Comparison of ENCODE assay signal across 10 mouse cellular contexts in genomic region chr1:180406336-180407035, GRCm38 (mm10).
DNase-seq lines count a peak whose midpoint lies in the region; ATAC-seq and TF ChIP-seq lines count a peak whose summit lies in the region.
"Had no signal": no experiment of that assay in that cellular context is flagged by ENCODE, and none has a peak within 500 bp of the region (broad histone marks: within the 10 kb centered on the region; RNA-seq: fewer than 3 reads in every experiment).

No protein-coding gene starts in this region.

- peaks cover 10% of the 10 kb centered on the region; the same call in 1 of the 2 replicates for H3K36me3 ChIP-seq in heart, adult 2 months (ENCODE audit: control insufficient read depth, insufficient read depth, low read length)
- H3K36me3 ChIP-seq in heart, postnatal 0 days (replicated peaks; ENCODE audit: control insufficient read depth, insufficient read depth, low read length), result no peaks in the 10 kb centered on the region
- no peaks in the 10 kb centered on the region for H3K36me3 ChIP-seq in intestine, embryonic 16.5 days (ENCODE audit: control insufficient read depth, insufficient read depth, low read length)
- H3K36me3 ChIP-seq: neural tube, embryonic 12.5 days had no signal

- 42% methylated on average over 11 of the region's 11 CpGs for WGBS in heart, adult 2 months
- WGBS in heart, postnatal 0 days, result 58% methylated on average over 11 of the region's 11 CpGs
- 79% methylated on average over 11 of the region's 11 CpGs for WGBS in intestine, embryonic 16.5 days

- ATAC-seq in heart, postnatal 0 days (ENCODE audit: insufficient read depth, low read depth), result no peak
- ATAC-seq in activated CD4-positive, CD25-positive, alpha-beta regulatory T cell, adult 4 months, result no peak
- ATAC-seq in intestine, embryonic 16.5 days, result no peak

- H3K9ac ChIP-seq in heart, adult 2 months (ENCODE audit: low read depth, low read length), result peak overlapping the region; percentile 66
- no peak overlapping the region for H3K9ac ChIP-seq in heart, postnatal 0 days (replicated peaks; ENCODE audit: low read depth, low read length)
- no peak overlapping the region for H3K9ac ChIP-seq in intestine, embryonic 16.5 days (ENCODE audit: low read depth, low read length)
- H3K9ac ChIP-seq: neural tube, embryonic 12.5 days had no signal

- H3K27ac ChIP-seq in heart, adult 2 months, result peak overlapping the region; percentile 96
- H3K27ac ChIP-seq in layer of hippocampus, adult 2 months, result peak overlapping the region; percentile 71
- H3K27ac ChIP-seq in bone marrow macrophage, adult 2 months (ENCODE audit: insufficient read depth, low read depth, low read length), result peak overlapping the region; percentile 54
- H3K27ac ChIP-seq in heart, postnatal 0 days (ENCODE audit: low read depth), result peak overlapping the region; percentile 92
- no peak overlapping the region for H3K27ac ChIP-seq in intestine, embryonic 16.5 days (ENCODE audit: low read length)
- H3K27ac ChIP-seq: neural tube, embryonic 12.5 days had no signal

- H3K4me2 ChIP-seq in heart, postnatal 0 days (ENCODE audit: low read depth, low read length), result no peak overlapping the region
- no peak overlapping the region for H3K4me2 ChIP-seq in intestine, embryonic 16.5 days (ENCODE audit: low read depth, low read length)

- no peak for TF ChIP-seq CTCF in heart, adult 2 months (IDR thresholded peaks at IDR 0.05)
- TF ChIP-seq CTCF in layer of hippocampus, adult 2 months (conservative IDR thresholded peaks at IDR 0.05), result no peak
- no peak for TF ChIP-seq CTCF in bone marrow macrophage, adult 2 months (IDR thresholded peaks at IDR 0.05; ENCODE audit: low read depth, low read length)
- no peak for TF ChIP-seq CTCF in heart, postnatal 0 days (IDR thresholded peaks at IDR 0.05; ENCODE audit: low read depth)

- intact Hi-C loops in heart, adult 2 months (cut with DNase I), result loop anchor here (1.0 to 2.0 kb wide), 4 partner anchors 14 to 138 kb away; no protein-coding TSS in a partner anchor
- intact Hi-C loops in heart, postnatal 25 days (cut with DNase I), result loop anchor here (1.0 to 5.0 kb wide), 2 partner anchors 74 to 138 kb away; partner anchors contain the start of gene Itpkb

- H3K4me1 ChIP-seq in heart, adult 2 months (ENCODE audit: control insufficient read depth, insufficient read depth, low read length), result peaks cover 65% of the 10 kb centered on the region
- peaks cover 87% of the 10 kb centered on the region for H3K4me1 ChIP-seq in bone marrow macrophage, adult 2 months (ENCODE audit: control insufficient read depth, insufficient read depth, low read length)
- peaks cover 49% of the 10 kb centered on the region for H3K4me1 ChIP-seq in heart, postnatal 0 days (ENCODE audit: control insufficient read depth, insufficient read depth)
- H3K4me1 ChIP-seq in intestine, embryonic 16.5 days (ENCODE audit: control insufficient read depth, insufficient read depth, low read length), result peaks cover 69% of the 10 kb centered on the region

- peak overlapping the region; percentile 27 for H3K4me3 ChIP-seq in heart, adult 2 months
- no peak overlapping the region for H3K4me3 ChIP-seq in layer of hippocampus, adult 2 months
- no peak overlapping the region for H3K4me3 ChIP-seq in bone marrow macrophage, adult 2 months (ENCODE audit: insufficient read depth, low read length)
- no peak overlapping the region for H3K4me3 ChIP-seq in heart, postnatal 0 days (ENCODE audit: low read depth, low read length)
- no peak overlapping the region for H3K4me3 ChIP-seq in intestine, embryonic 16.5 days (ENCODE audit: low read length)
- H3K4me3 ChIP-seq: neural tube, embryonic 12.5 days had no signal

- peak in 1 of 2 experiments; percentile 56 for DNase-seq in heart, adult 2 months
- DNase-seq in heart, postnatal 25 days (ENCODE audit: low spot score), result no peak
- no peak for DNase-seq in layer of hippocampus, adult 2 months (ENCODE audit: low spot score in 2 of 2)
- DNase-seq in layer of hippocampus, postnatal 14 days (ENCODE audit: low spot score in 2 of 2), result no peak
- no peak for DNase-seq in heart, postnatal 0 days (ENCODE audit: low spot score)
- DNase-seq: right cerebral cortex, postnatal 25 days had no signal

- TF ChIP-seq EP300 in heart, adult 2 months (IDR thresholded peaks at IDR 0.05; ENCODE audit: insufficient read depth, low read depth, low read length), result no peak
- TF ChIP-seq EP300 in heart, postnatal 0 days (IDR thresholded peaks at IDR 0.05; ENCODE audit: low read depth), result no peak

- no peaks in the 10 kb centered on the region; the same call in 1 of the 2 replicates for H3K79me2 ChIP-seq in heart, adult 2 months (replicated peaks; ENCODE audit: control insufficient read depth, insufficient read depth, low read length)

- H3K9me3 ChIP-seq in heart, postnatal 0 days (replicated peaks; ENCODE audit: control insufficient read depth, low read length), result no peaks in the 10 kb centered on the region
- no peaks in the 10 kb centered on the region for H3K9me3 ChIP-seq in intestine, embryonic 16.5 days (ENCODE audit: control insufficient read depth, low read length)
- H3K9me3 ChIP-seq: neural tube, embryonic 12.5 days had no signal

- no peaks in the 10 kb centered on the region for H3K27me3 ChIP-seq in heart, adult 2 months (ENCODE audit: control insufficient read depth, insufficient read depth, low read length)
- H3K27me3 ChIP-seq in heart, postnatal 0 days (ENCODE audit: control insufficient read depth, insufficient read depth, low read length), result no peaks in the 10 kb centered on the region
- no peaks in the 10 kb centered on the region for H3K27me3 ChIP-seq in intestine, embryonic 16.5 days (replicated peaks; ENCODE audit: control insufficient read depth, insufficient read depth, low read length)
- H3K27me3 ChIP-seq: neural tube, embryonic 12.5 days had no signal

- no peak for TF ChIP-seq POLR2A in heart, adult 2 months (IDR thresholded peaks at IDR 0.05; ENCODE audit: insufficient read depth, low read depth, low read length)
- no peak for TF ChIP-seq POLR2A in bone marrow macrophage, adult 2 months (IDR thresholded peaks at IDR 0.05; ENCODE audit: borderline replicate concordance, low read depth, low read length)
